Mouse (Mus musculus) heart, embryonic 12.5 days (tissue): ENCODE measurements around the gene Pif1. TPM values are rescaled to one million over a fixed set of nuclear protein-coding genes. Genes with fewer than 3 reads are reported as not detected.

Source experiments
- ATAC-seq: fragments of 200-750 bp; cut with Nextera tagmentation; 2 replicates; pipeline ENCODE4 v1.8.0; 2017; ENCODE audit warnings: moderate TSS enrichment, moderate library complexity; ENCODE audit not compliant: insufficient number of reproducible peaks, low FRiP score
- H3K27ac ChIP-seq: fragments of 300-500 bp; sonication (generic); 2 replicates; pipeline ENCODE4 v1.5.1; 2016; ENCODE audit warnings: mild to moderate bottlenecking, moderate library complexity; ENCODE audit not compliant: poor library complexity, severe bottlenecking
- H3K27me3 ChIP-seq: fragments of 300-500 bp; sonication (generic); replicated peaks from 2 replicates; pipeline ENCODE4 v1.6.1; 2016; ENCODE audit warnings: mild to moderate bottlenecking, moderate library complexity
- H3K36me3 ChIP-seq: fragments of 300-500 bp; sonication (generic); 2 replicates; pipeline ENCODE4 v1.6.1; 2016; ENCODE audit warnings: mild to moderate bottlenecking, moderate library complexity
- H3K4me1 ChIP-seq: fragments of 300-500 bp; sonication (generic); replicated peaks from 2 replicates; pipeline ENCODE4 v1.6.1; 2016; ENCODE audit warnings: mild to moderate bottlenecking
- H3K4me2 ChIP-seq: fragments of 300-500 bp; sonication (generic); 2 replicates; pipeline ENCODE4 v1.6.1; 2016; ENCODE audit warnings: mild to moderate bottlenecking, moderate library complexity
- H3K4me3 ChIP-seq: fragments of 300-500 bp; sonication (generic); 2 replicates; pipeline ENCODE4 v1.5.1; 2016; ENCODE audit warnings: mild to moderate bottlenecking
- H3K9ac ChIP-seq: fragments of 300-500 bp; sonication (generic); 2 replicates; pipeline ENCODE4 v1.6.1; 2016; ENCODE audit warnings: mild to moderate bottlenecking, moderate library complexity
- H3K9me3 ChIP-seq: fragments of 300-500 bp; sonication (generic); replicated peaks from 2 replicates; pipeline ENCODE4 v1.6.1; 2016; ENCODE audit warnings: mild to moderate bottlenecking, moderate library complexity
- WGBS: fragments of 180-500 bp; shearing (Covaris S2); methylation state at CpG from one replicate; pipeline ENCODE4 v1.1.7; 2016; 5-methylcytosine and 5-hydroxymethylcytosine counted together
- polyA plus RNA-seq: library from polyadenylated mRNA; unstranded; fragments of >200 nt; fragmentation: Nextera tagmentation; extraction: Ambion mirVana; gene quantifications from 2 replicates; pipeline ENCODE4 v1.2.1, GENCODE M21; 2016

Pif1 gene
- polyA plus RNA-seq, 1 experiment from 2014 or later = 12.4 TPM

- 84% methylated on average over 3 of the region's 3 CpGs for WGBS
- ATAC-seq = no peak
- Histone ChIP-seq H3K9me3 (no peaks in the 10 kb centered on the region), H3K4me1 (peaks cover 58% of the 10 kb centered on the region), H3K27me3 (no peaks in the 10 kb centered on the region), H3K27ac (no peak overlapping the region), H3K4me2 (no peak overlapping the region), H3K36me3 (peaks cover 5% of the 10 kb centered on the region; the same call in 1 of the 2 replicates), H3K4me3 (no peak overlapping the region), H3K9ac (no peak overlapping the region)
These were observed 37.8 kb upstream of the Pif1 start for GRCm38 (mm10) chr9:65549139-65549538.

- no peak overlapping the region for H3K4me2 ChIP-seq
- no peak overlapping the region for H3K4me3 ChIP-seq
- no peak overlapping the region for H3K27ac ChIP-seq
- WGBS = 71% methylated on average over 5 of the region's 5 CpGs
- no peaks in the 10 kb centered on the region for H3K9me3 ChIP-seq
- peaks cover 63% of the 10 kb centered on the region for H3K4me1 ChIP-seq
- no peaks in the 10 kb centered on the region for H3K27me3 ChIP-seq
- no peak overlapping the region for H3K9ac ChIP-seq
- peaks cover 5% of the 10 kb centered on the region; the same call in 1 of the 2 replicates for H3K36me3 ChIP-seq
- no peak for ATAC-seq
These were observed 37.3 kb upstream of the Pif1 start for GRCm38 (mm10) chr9:65549643-65550042.

GRCm38 (mm10) chr9:65550079-65550831, 36.7 kb upstream of the Pif1 start:
- ATAC-seq = no peak
- H3K4me2 ChIP-seq = no peak overlapping the region
- H3K27me3 ChIP-seq = no peaks in the 10 kb centered on the region
- WGBS = 23% methylated on average over 7 of the region's 7 CpGs
- H3K4me3 ChIP-seq = no peak overlapping the region
- no peaks in the 10 kb centered on the region for H3K9me3 ChIP-seq
- H3K4me1 ChIP-seq = peaks cover 67% of the 10 kb centered on the region
- H3K27ac ChIP-seq = peak overlapping the region; percentile 90
- H3K36me3 ChIP-seq = peaks cover 5% of the 10 kb centered on the region; the same call in 1 of the 2 replicates
- H3K9ac ChIP-seq = peak overlapping the region; percentile 47

- peak; percentile 56 for ATAC-seq
These were observed 35.9 kb upstream of the Pif1 start for GRCm38 (mm10) chr9:65551035-65551434.

GRCm38 (mm10) chr9:65552141-65552540, 34.8 kb upstream of the Pif1 start:
- Histone ChIP-seq H3K9me3 (no peaks in the 10 kb centered on the region), H3K4me3 (no peak overlapping the region), H3K4me2 (no peak overlapping the region), H3K9ac (no peak overlapping the region), H3K27ac (peak overlapping the region; percentile 9; the same call in 1 of the 2 replicates), H3K27me3 (no peaks in the 10 kb centered on the region), H3K4me1 (peaks cover 56% of the 10 kb centered on the region), H3K36me3 (peaks cover 22% of the 10 kb centered on the region)
- WGBS = 85% methylated on average over 5 of the region's 5 CpGs
- no peak for ATAC-seq

More at GRCm38 (mm10) chr9:65551035-65551434, 35.9 kb upstream of the Pif1 start:
- H3K4me3 ChIP-seq = no peak overlapping the region
- H3K27me3 ChIP-seq = no peaks in the 10 kb centered on the region
- H3K9me3 ChIP-seq = no peaks in the 10 kb centered on the region
- H3K4me1 ChIP-seq = peaks cover 67% of the 10 kb centered on the region
- no peak overlapping the region for H3K4me2 ChIP-seq
- peaks cover 11% of the 10 kb centered on the region for H3K36me3 ChIP-seq
- WGBS = 5% methylated on average over 5 of the region's 5 CpGs
- H3K27ac ChIP-seq = peak overlapping the region; percentile 90
- H3K9ac ChIP-seq = peak overlapping the region; percentile 47

- Histone ChIP-seq H3K27ac (no peak overlapping the region; the same call in 1 of the 2 replicates), H3K4me2 (no peak overlapping the region), H3K9ac (no peak overlapping the region), H3K27me3 (no peaks in the 10 kb centered on the region), H3K4me1 (peaks cover 54% of the 10 kb centered on the region), H3K4me3 (no peak overlapping the region), H3K36me3 (peaks cover 28% of the 10 kb centered on the region), H3K9me3 (no peaks in the 10 kb centered on the region)
- 88% methylated on average over 2 of the region's 2 CpGs for WGBS
- ATAC-seq = no peak
These were observed 34.2 kb upstream of the Pif1 start for GRCm38 (mm10) chr9:65552711-65553110.

GRCm38 (mm10) chr9:65555001-65555405, 32.0 kb upstream of the Pif1 start:
- ATAC-seq = peak; percentile 58
- peaks cover 48% of the 10 kb centered on the region for H3K36me3 ChIP-seq
- 0 out of 2 replicates have a peak overlapping the region, but pooled peaks have one; percentile 6 for H3K9ac ChIP-seq
- no peak overlapping the region for H3K4me3 ChIP-seq
- H3K4me1 ChIP-seq = peaks cover 43% of the 10 kb centered on the region
- H3K27me3 ChIP-seq = no peaks in the 10 kb centered on the region
- H3K27ac ChIP-seq = peak overlapping the region; percentile 71
- no peaks in the 10 kb centered on the region for H3K9me3 ChIP-seq
- peak overlapping the region; percentile 29 for H3K4me2 ChIP-seq
- WGBS = 5% methylated on average over 5 of the region's 5 CpGs

- Histone ChIP-seq H3K4me1 (peaks cover 37% of the 10 kb centered on the region), H3K4me3 (no peak overlapping the region), H3K9me3 (no peaks in the 10 kb centered on the region), H3K27ac (peak overlapping the region; percentile 71; the same call in 1 of the 2 replicates), H3K27me3 (no peaks in the 10 kb centered on the region), H3K36me3 (peaks cover 51% of the 10 kb centered on the region), H3K9ac (0 out of 2 replicates have a peak overlapping the region, but pooled peaks have one; percentile 6), H3K4me2 (no peak overlapping the region)
- WGBS = 81% methylated on average over 4 of the region's 4 CpGs
- no peak for ATAC-seq
These were observed 31.3 kb upstream of the Pif1 start for GRCm38 (mm10) chr9:65555621-65556020.

- H3K36me3 ChIP-seq = peaks cover 54% of the 10 kb centered on the region
- no peak overlapping the region for H3K4me3 ChIP-seq
- 92% methylated on average over 8 of the region's 8 CpGs for WGBS
- H3K4me2 ChIP-seq = no peak overlapping the region
- no peaks in the 10 kb centered on the region for H3K9me3 ChIP-seq
- no peak overlapping the region for H3K27ac ChIP-seq
- H3K4me1 ChIP-seq = peaks cover 34% of the 10 kb centered on the region
- no peak for ATAC-seq
- no peaks in the 10 kb centered on the region for H3K27me3 ChIP-seq
- H3K9ac ChIP-seq = no peak overlapping the region
These were observed 30.6 kb upstream of the Pif1 start for GRCm38 (mm10) chr9:65556349-65556748.

- H3K4me2 ChIP-seq = no peak overlapping the region
- peaks cover 57% of the 10 kb centered on the region for H3K36me3 ChIP-seq
- H3K27ac ChIP-seq = no peak overlapping the region
- ATAC-seq = no peak
- WGBS = 91% methylated on average over 5 of the region's 5 CpGs
- H3K4me3 ChIP-seq = no peak overlapping the region
- H3K9me3 ChIP-seq = no peaks in the 10 kb centered on the region
- no peak overlapping the region for H3K9ac ChIP-seq
- no peaks in the 10 kb centered on the region for H3K27me3 ChIP-seq
- H3K4me1 ChIP-seq = peaks cover 36% of the 10 kb centered on the region
These were observed 30.0 kb upstream of the Pif1 start for GRCm38 (mm10) chr9:65556979-65557378.

GRCm38 (mm10) chr9:65558806-65559205, 28.2 kb upstream of the Pif1 start:
- Histone ChIP-seq H3K36me3 (peaks cover 65% of the 10 kb centered on the region), H3K27me3 (no peaks in the 10 kb centered on the region), H3K9me3 (no peaks in the 10 kb centered on the region), H3K4me2 (no peak overlapping the region), H3K4me3 (no peak overlapping the region), H3K27ac (no peak overlapping the region), H3K4me1 (peaks cover 37% of the 10 kb centered on the region), H3K9ac (no peak overlapping the region)
- WGBS = 92% methylated on average over 6 of the region's 6 CpGs
- no peak for ATAC-seq
